Mouse (Mus musculus): ENCODE measurements around the gene Ern1. TPM values are rescaled to one million over a fixed set of nuclear protein-coding genes. Genes with fewer than 3 reads are reported as not detected.
"Not testable (repeated sequence)": the region's sequence is repeated elsewhere in the genome, so short reads cannot be mapped to it uniquely, and the experiment has no call there.

The Ern1 gene
- total RNA-seq, 2 experiments from 2014 or later = 9.9 to 10.9 TPM

GRCm38 (mm10) chr11:106410011-106410410 is 77.6 kb downstream of the Ern1 start:
- intact Hi-C loops (cut with DNase I) = no loop called here
- DNase-seq = no peak

GRCm38 (mm10) chr11:106398481-106398880 is 89.2 kb downstream of the Ern1 start:
- DNase-seq = no peak
- intact Hi-C loops (cut with DNase I) = no loop called here

- DNase-seq = no peak
Observed at GRCm38 (mm10) chr11:106397656-106398055, 90.0 kb downstream of the Ern1 start.

GRCm38 (mm10) chr11:106394055-106394454 is 93.6 kb downstream of the Ern1 start:
- intact Hi-C loops (cut with DNase I); DNase-seq: not testable (repeated sequence)

More at GRCm38 (mm10) chr11:106397656-106398055, 90.0 kb downstream of the Ern1 start:
- intact Hi-C loops (cut with DNase I) = no loop called here

GRCm38 (mm10) chr11:106393331-106393616 is 94.4 kb downstream of the Ern1 start:
- DNase-seq = no peak
- intact Hi-C loops (cut with DNase I) = loop anchor here (2.0 kb wide), 2 partner anchors 26 to 64 kb away; no protein-coding TSS in a partner anchor

- intact Hi-C loops (cut with DNase I) = loop anchor here (1.0 to 2.0 kb wide), 3 partner anchors 26 to 90 kb away; no protein-coding TSS in a partner anchor
- DNase-seq = no peak
Observed at GRCm38 (mm10) chr11:106392597-106393330, 94.9 kb downstream of the Ern1 start.

GRCm38 (mm10) chr11:106391546-106392188 is 96.0 kb downstream of the Ern1 start:
- peak; percentile 67 to 82 for DNase-seq
- intact Hi-C loops (cut with DNase I) = loop anchor here (1.0 to 2.0 kb wide), 3 partner anchors 25 to 89 kb away; no protein-coding TSS in a partner anchor

- no peak for DNase-seq
Observed at GRCm38 (mm10) chr11:106390757-106391156, 96.9 kb downstream of the Ern1 start.

GRCm38 (mm10) chr11:106389611-106390010 is 98.0 kb downstream of the Ern1 start:
- DNase-seq = no peak
- intact Hi-C loops (cut with DNase I) = no loop called here

More at GRCm38 (mm10) chr11:106390757-106391156, 96.9 kb downstream of the Ern1 start:
- intact Hi-C loops (cut with DNase I) = no loop called here

- intact Hi-C loops (cut with DNase I) = no loop called here
Observed at GRCm38 (mm10) chr11:106387791-106388216, 99.8 kb downstream of the Ern1 start, which contains the start of gene Icam2. Gene Icam2 (minus strand): TSS chr11:106388075.

GRCm38 (mm10) chr11:106387020-106387419 is 100.6 kb downstream of the Ern1 start:
- DNase-seq = no peak
- intact Hi-C loops (cut with DNase I) = no loop called here

More at GRCm38 (mm10) chr11:106387791-106388216, 99.8 kb downstream of the Ern1 start, which contains the start of gene Icam2:
- no peak for DNase-seq

- intact Hi-C loops (cut with DNase I) = no loop called here
- DNase-seq = no peak
Observed at GRCm38 (mm10) chr11:106386409-106386808, 101.2 kb downstream of the Ern1 start.

GRCm38 (mm10) chr11:106383051-106383790 is 104.4 kb downstream of the Ern1 start:
- intact Hi-C loops (cut with DNase I) = no loop called here
- DNase-seq = no peak

GRCm38 (mm10) chr11:106382424-106382823 is 105.2 kb downstream of the Ern1 start:
- DNase-seq = peak; percentile 34 to 36
- intact Hi-C loops (cut with DNase I) = no loop called here

GRCm38 (mm10) chr11:106381883-106382282 is 105.8 kb downstream of the Ern1 start:
- intact Hi-C loops (cut with DNase I) = no loop called here
- peak; percentile 44 to 46 for DNase-seq

GRCm38 (mm10) chr11:106381011-106381410 is 106.6 kb downstream of the Ern1 start:
- DNase-seq = no peak
- intact Hi-C loops (cut with DNase I) = no loop called here

GRCm38 (mm10) chr11:106374979-106375378 is 112.7 kb downstream of the Ern1 start:
- intact Hi-C loops (cut with DNase I) = no loop called here
- DNase-seq = no peak

GRCm38 (mm10) chr11:106374559-106374958 is 113.1 kb downstream of the Ern1 start:
- intact Hi-C loops (cut with DNase I) = no loop called here

GRCm38 (mm10) chr11:106373998-106374397 is 113.7 kb downstream of the Ern1 start:
- no peak for DNase-seq
- intact Hi-C loops (cut with DNase I) = no loop called here

More at GRCm38 (mm10) chr11:106374559-106374958, 113.1 kb downstream of the Ern1 start:
- DNase-seq = no peak

- DNase-seq = peak; percentile 85 to 92
- intact Hi-C loops (cut with DNase I) = loop anchor here (1.0 to 2.0 kb wide), 3 partner anchors 26 to 65 kb away; partner anchors contain the start of gene Gh
Observed at GRCm38 (mm10) chr11:106366316-106366715, 121.3 kb downstream of the Ern1 start.

- no peak for DNase-seq
- intact Hi-C loops (cut with DNase I) = no loop called here
Observed at GRCm38 (mm10) chr11:106365366-106365765, 122.3 kb downstream of the Ern1 start, which contains the start of gene Prr29. Gene Prr29 (plus strand): TSS chr11:106365472.
